Comparison of ENCODE assay signal across 9 mouse cellular contexts in the genomic region with DNA sequence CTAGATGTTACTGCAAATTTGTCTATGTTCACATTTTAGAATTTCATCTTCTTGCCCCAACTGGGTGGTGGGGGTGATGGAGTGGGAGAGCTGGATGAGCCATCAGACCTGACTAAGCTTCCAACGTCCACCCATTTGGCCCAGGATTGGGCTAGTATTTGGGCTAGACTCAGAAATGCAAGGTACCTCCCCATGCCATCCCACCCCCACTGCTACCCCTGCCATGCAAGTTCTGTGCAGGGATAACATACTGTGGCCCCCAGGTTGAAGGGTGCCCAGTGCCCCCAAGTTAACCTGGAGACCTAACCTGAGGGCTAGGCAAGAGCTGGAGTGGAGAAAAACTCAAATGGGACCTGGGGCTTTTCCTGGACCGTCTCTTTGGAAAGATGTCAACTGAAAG. TPM values are rescaled to one million over a fixed set of nuclear protein-coding genes. Genes with fewer than 3 reads are reported as not detected.
DNase-seq lines count a peak whose midpoint lies in the region; ATAC-seq and TF ChIP-seq lines count a peak whose summit lies in the region.
"Had no signal": no experiment of that assay in that cellular context is flagged by ENCODE, and none has a peak within 500 bp of the region (broad histone marks: within the 10 kb centered on the region; RNA-seq: fewer than 3 reads in every experiment).

No protein-coding gene starts in this region.

- H3K9me3 ChIP-seq in heart, postnatal 0 days (replicated peaks; ENCODE audit: control insufficient read depth, low read length) = no peaks in the 10 kb centered on the region
- H3K9me3 ChIP-seq in ES-E14 (ENCODE audit: control insufficient read depth, insufficient read depth, low read depth, low read length) = no peaks in the 10 kb centered on the region
- H3K9me3 ChIP-seq in limb, embryonic 14.5 days (ENCODE audit: control insufficient read depth, low read length) = no peaks in the 10 kb centered on the region

- in situ Hi-C loops in ES-E14 (cut with MboI; ENCODE audit: low sequenced_read_pairs in 2 of 2, unreplicated experiment in 2 of 2) = no loop called here

- no peak for TF ChIP-seq POLR2A in heart, adult 2 months (IDR thresholded peaks at IDR 0.05; ENCODE audit: insufficient read depth, low read depth, low read length)
- no peak for TF ChIP-seq POLR2A in limb, embryonic 14.5 days (IDR thresholded peaks at IDR 0.05; ENCODE audit: borderline replicate concordance, extremely low read depth, insufficient read depth, insufficient read length)

- H3K27ac ChIP-seq in heart, postnatal 0 days (ENCODE audit: low read depth) = no peak overlapping the region
- H3K27ac ChIP-seq in heart, adult 2 months = no peak overlapping the region
- peak overlapping the region; percentile 94; the same call in 1 of the 2 replicates for H3K27ac ChIP-seq in ES-E14 (ENCODE audit: insufficient read depth, low read depth, low read length, poor library complexity, severe bottlenecking)
- no peak overlapping the region for H3K27ac ChIP-seq in limb, embryonic 14.5 days (replicated peaks; ENCODE audit: low read depth, low read length)

- peak overlapping the region; percentile 75; the same call in 1 of the 2 replicates for H3K4me2 ChIP-seq in heart, postnatal 0 days (ENCODE audit: low read depth, low read length)
- peak overlapping the region; percentile 67; the same call in 1 of the 2 replicates for H3K4me2 ChIP-seq in limb, embryonic 14.5 days (replicated peaks; ENCODE audit: low read depth, low read length, severe bottlenecking)

- no peak for TF ChIP-seq EP300 in heart, postnatal 0 days (IDR thresholded peaks at IDR 0.05; ENCODE audit: low read depth)
- no peak for TF ChIP-seq EP300 in heart, adult 2 months (IDR thresholded peaks at IDR 0.05; ENCODE audit: insufficient read depth, low read depth, low read length)

- WGBS in heart, postnatal 0 days = 87% methylated on average over 2 of the region's 2 CpGs
- WGBS in heart, adult 2 months = 90% methylated on average over 2 of the region's 2 CpGs
- 77% methylated on average over 2 of the region's 2 CpGs for WGBS in limb, embryonic 14.5 days

- no peak for ATAC-seq in heart, postnatal 0 days (ENCODE audit: insufficient read depth, low read depth)
- ATAC-seq in limb, embryonic 14.5 days (ENCODE audit: low FRiP score, low read depth) = no peak

- no peak overlapping the region for H3K4me3 ChIP-seq in heart, postnatal 0 days (ENCODE audit: low read depth, low read length)
- H3K4me3 ChIP-seq in heart, adult 2 months = no peak overlapping the region; the same call in 1 of the 2 replicates
- H3K4me3 ChIP-seq in ES-E14 (ENCODE audit: insufficient read depth in 1 of 2, low read depth in 1 of 2, low read length in 2 of 2, poor library complexity in 1 of 2, severe bottlenecking in 1 of 2) = peak overlapping the region in 1 of 2 experiments; percentile 82; a peak in 2 of 4 replicates
- H3K4me3 ChIP-seq in limb, embryonic 14.5 days (replicated peaks; ENCODE audit: low read length) = peak overlapping the region; percentile 73; the same call in 1 of the 2 replicates

- H3K27me3 ChIP-seq in heart, postnatal 0 days (ENCODE audit: control insufficient read depth, insufficient read depth, low read length) = no peaks in the 10 kb centered on the region
- H3K27me3 ChIP-seq in heart, adult 2 months (ENCODE audit: control insufficient read depth, insufficient read depth, low read length) = no peaks in the 10 kb centered on the region
- no peaks in the 10 kb centered on the region for H3K27me3 ChIP-seq in limb, embryonic 14.5 days (ENCODE audit: control insufficient read depth, insufficient read depth, low read length)

- no peak overlapping the region for H3K9ac ChIP-seq in heart, postnatal 0 days (replicated peaks; ENCODE audit: low read depth, low read length)
- H3K9ac ChIP-seq in heart, adult 2 months (ENCODE audit: low read depth, low read length) = no peak overlapping the region
- peak overlapping the region; percentile 40; the same call in 1 of the 2 replicates for H3K9ac ChIP-seq in ES-E14 (ENCODE audit: insufficient read depth, low read depth, low read length, poor library complexity, severe bottlenecking)
- H3K9ac ChIP-seq in limb, embryonic 14.5 days (ENCODE audit: low read depth, low read length, severe bottlenecking) = no peak overlapping the region

- DNase-seq in heart, postnatal 0 days (ENCODE audit: low spot score) = no peak
- DNase-seq in heart, adult 2 months = no peak
- DNase-seq in A20 (ENCODE audit: low read depth, low spot score) (peak; percentile 14), ES-E14 (ENCODE audit: low read depth, low spot score) (no peak)
- DNase-seq in limb, embryonic 14.5 days (ENCODE audit: low spot score) = no peak
- DNase-seq in ovary, postnatal 14 days (ENCODE audit: low spot score) = no peak
- DNase-seq in right cerebral cortex, adult 2 months (ENCODE audit: low spot score in 2 of 2) = no peak
- DNase-seq: adrenal gland, postnatal 36 days; layer of hippocampus, adult 9-11 months had no signal

- H3K79me2 ChIP-seq in heart, adult 2 months (replicated peaks; ENCODE audit: control insufficient read depth, insufficient read depth, low read length) = no peaks in the 10 kb centered on the region

- no peak for TF ChIP-seq CTCF in heart, postnatal 0 days (IDR thresholded peaks at IDR 0.05; ENCODE audit: low read depth)
- no peak for TF ChIP-seq CTCF in heart, adult 2 months (IDR thresholded peaks at IDR 0.05)

- H3K36me3 ChIP-seq in heart, postnatal 0 days (replicated peaks; ENCODE audit: control insufficient read depth, insufficient read depth, low read length) = peaks cover 14% of the 10 kb centered on the region
- peaks cover 4% of the 10 kb centered on the region for H3K36me3 ChIP-seq in heart, adult 2 months (ENCODE audit: control insufficient read depth, insufficient read depth, low read length)
- peaks cover 9% of the 10 kb centered on the region for H3K36me3 ChIP-seq in ES-E14 (ENCODE audit: control insufficient read depth, insufficient read depth, low read length, poor library complexity, severe bottlenecking)
- H3K36me3 ChIP-seq in limb, embryonic 14.5 days (ENCODE audit: control insufficient read depth, insufficient read depth, low read length) = peaks cover 20% of the 10 kb centered on the region

- intact Hi-C loops in heart, adult 2 months (cut with DNase I) = loop anchor here (10.0 kb wide), 1 partner anchor 55 kb away; no protein-coding TSS in a partner anchor

- H3K4me1 ChIP-seq in heart, postnatal 0 days (ENCODE audit: control insufficient read depth, insufficient read depth) = peaks cover 12% of the 10 kb centered on the region; the same call in 1 of the 2 replicates
- H3K4me1 ChIP-seq in heart, adult 2 months (ENCODE audit: control insufficient read depth, insufficient read depth, low read length) = no peaks in the 10 kb centered on the region; the same call in 1 of the 2 replicates
- H3K4me1 ChIP-seq in ES-E14 (ENCODE audit: control insufficient read depth in 2 of 2, insufficient read depth in 2 of 2, low read length in 2 of 2, poor library complexity in 1 of 2) = peaks cover 0 to 2% of the 10 kb centered on the region in 2 experiments; a peak in 1 of 4 replicates
- no peaks in the 10 kb centered on the region for H3K4me1 ChIP-seq in limb, embryonic 14.5 days (ENCODE audit: control insufficient read depth, insufficient read depth, low read length)

TF ChIP-seq in ES-E14, 5 proteins besides CTCF, POLR2A, EP300 and RAD21:
- TF ChIP-seq MAFK (IDR thresholded peaks at IDR 0.05; ENCODE audit: insufficient read depth, low read depth, low read length) = no peak
- TF ChIP-seq CHD2 (IDR thresholded peaks at IDR 0.05; ENCODE audit: low read depth, low read length) = no peak
- no peak for TF ChIP-seq ZC3H11A (IDR thresholded peaks at IDR 0.05; ENCODE audit: borderline replicate concordance, low read depth, low read length)
- TF ChIP-seq HCFC1 (IDR thresholded peaks at IDR 0.05; ENCODE audit: borderline replicate concordance, insufficient read depth, low read length) = no peak
- no peak for TF ChIP-seq ZNF384 (IDR thresholded peaks at IDR 0.05; ENCODE audit: low read depth, low read length)

RNA-seq across cellular contexts. Expression of gene Pdcl, which starts 0.8 kb away (rescaled TPM):
- total RNA-seq in heart, postnatal 0 days (2014; rRNA removed; ENCODE audit: low replicate concordance) = 22.8 and 29.3 TPM in 2 replicates
- 27.6 and 29.0 TPM in 2 replicates for polyA plus RNA-seq in heart, postnatal 0 days (2015; fragmentation: Nextera tagmentation; extraction: Ambion mirVana)
- 10 to 100 TPM; 18.1 to 18.9 TPM for total RNA-seq in heart, adult 2 months (2021)
- polyA plus RNA-seq in heart, adult 2 months (2012; rRNA removed) = 7.6 and 16.5 TPM in 2 replicates
- 30.5 and 35.1 TPM in 2 replicates for total RNA-seq in ES-E14 (2012; rRNA removed)
- 25.1 and 26.7 TPM in 2 replicates for polyA plus RNA-seq in limb, embryonic 14.5 days (2012; rRNA removed)
- 38.6 and 41.0 TPM in 2 replicates for polyA plus RNA-seq in limb, embryonic 14.5 days (2014; fragmentation: Nextera tagmentation; extraction: Ambion mirVana)

RNA-seq across cellular contexts. Expression of gene Olfr368, which starts 33.6 kb away (rescaled TPM):
- not detected in 2 replicates for total RNA-seq in heart, postnatal 0 days (2014; rRNA removed; ENCODE audit: low replicate concordance)
- polyA plus RNA-seq in heart, postnatal 0 days (2015; fragmentation: Nextera tagmentation; extraction: Ambion mirVana) = not detected in 2 replicates
- not detected for total RNA-seq in heart, adult 2 months (2021)
- not detected in 2 replicates for polyA plus RNA-seq in heart, adult 2 months (2012; rRNA removed)
- total RNA-seq in ES-E14 (2012; rRNA removed) = not detected in 2 replicates
- polyA plus RNA-seq in limb, embryonic 14.5 days (2012; rRNA removed) = not detected in 2 replicates
- not detected in 2 replicates for polyA plus RNA-seq in limb, embryonic 14.5 days (2014; fragmentation: Nextera tagmentation; extraction: Ambion mirVana)
- total RNA-seq: adrenal gland, postnatal 36 days had no signal
